ENCODE assay signal across 34 mouse cellular contexts in genomic region chrX:136927031-136927430, GRCm38 (mm10). TPM values are rescaled to one million over a fixed set of nuclear protein-coding genes. Genes with fewer than 3 reads are reported as not detected.
DNase-seq lines count a peak whose midpoint lies in the region; ATAC-seq lines count a peak whose summit lies in the region.
"Had no signal": no experiment of that assay in that cellular context is flagged by ENCODE, and none has a peak within 500 bp of the region (broad histone marks: within the 10 kb centered on the region; RNA-seq: fewer than 3 reads in every experiment).

TSS of gene H2bfm (plus strand) at chrX:136927325.

- H3K36me3 ChIP-seq in splenic B cell, adult 2 months (ENCODE audit: control insufficient read depth, insufficient read depth, low read length, poor library complexity, severe bottlenecking): no peaks in the 10 kb centered on the region
- H3K36me3 ChIP-seq: forebrain, embryonic 10.5 days; G1E; heart, embryonic 12.5 days; heart, embryonic 15.5 days; hindbrain, embryonic 10.5 days had no signal

- peak; percentile 31 for DNase-seq in CD4-positive, CD25-positive, alpha-beta regulatory T cell, adult 2 months (ENCODE audit: low read depth, low spot score)
- peak; percentile 40 for DNase-seq in CD4-positive helper T cell, adult 2 months (ENCODE audit: low read depth, low spot score)
- DNase-seq in T-cell, adult 2 months (ENCODE audit: low spot score): peak; percentile 10
- peak; percentile 8 for DNase-seq in splenic B cell, adult 2 months (ENCODE audit: low read depth, low spot score)
- no peak for DNase-seq in layer of hippocampus, adult 8-10 months (ENCODE audit: low spot score in 2 of 2)
- no peak for DNase-seq in retina, postnatal 1 day
- DNase-seq: adrenal gland, adult 8-10 months; adrenal gland, postnatal 25 days; cerebellum, adult 11-12 months; cerebellum, adult 8-10 months; cerebellum, postnatal 10 days; gastrocnemius, adult 2 months; gastrocnemius, postnatal 14 days; heart, adult 18-20 months; heart, postnatal 10 days; heart, postnatal 36 days had no signal

- no peaks in the 10 kb centered on the region for H3K27me3 ChIP-seq in splenic B cell, adult 2 months (ENCODE audit: control insufficient read depth, insufficient read depth, low read length, poor library complexity, severe bottlenecking)
- H3K27me3 ChIP-seq: forebrain, embryonic 13.5 days; heart, embryonic 12.5 days; heart, embryonic 15.5 days; Patski had no signal

- ATAC-seq in CD4-positive, CD25-positive, alpha-beta regulatory T cell, adult 4 months: no peak
- no peak for ATAC-seq in granulocyte monocyte progenitor cell, adult 5-6 weeks (replicated peaks; ENCODE audit: poor library complexity, severe bottlenecking)
- ATAC-seq: activated CD4-positive, CD25-positive, alpha-beta regulatory T cell, adult 4 months; forebrain, embryonic 13.5 days; forebrain, embryonic 16.5 days; hindbrain, postnatal 0 days; Patski had no signal

RNA-seq across cellular contexts. Expression of gene H2bfm, which starts in this region (rescaled TPM):
- polyA plus RNA-seq in CD4-positive, CD25-positive, alpha-beta regulatory T cell, adult 4 months (2017; shearing (Covaris generic)): not detected
- total RNA-seq in granulocyte monocyte progenitor cell, adult 5-6 weeks (2014; fragmentation: Nextera tagmentation): not detected in 2 replicates
- total RNA-seq in granulocyte monocyte progenitor cell, adult 5-6 weeks (2017): not detected in 2 replicates
- not detected for total RNA-seq in layer of hippocampus, adult 8-10 months (2022)
- total RNA-seq: adrenal gland, adult 8-10 months; adrenal gland, postnatal 25 days; G1E; gastrocnemius, adult 2 months; gastrocnemius, postnatal 14 days; gastrocnemius, postnatal 4 days; heart, adult 18-20 months; heart, postnatal 10 days; heart, postnatal 36 days; hindbrain, postnatal 0 days had no signal
- polyA plus RNA-seq: activated CD4-positive, CD25-positive, alpha-beta regulatory T cell, adult 4 months; brain, embryonic 14.5 days; embryonic facial prominence, embryonic 11.5 days; embryonic facial prominence, embryonic 14.5 days; forebrain, embryonic 10.5 days; forebrain, embryonic 13.5 days; forebrain, embryonic 16.5 days; G1E; heart, embryonic 12.5 days; heart, embryonic 15.5 days; hindbrain, embryonic 10.5 days; hindbrain, embryonic 14.5 days; hindbrain, postnatal 0 days; intestine, embryonic 14.5 days; Patski had no signal

Comparison
In these comparisons a context has a peak if more than half of its experiments do, and no peak if none do; other contexts are left out.
1. DNase-seq: peak in CD4-positive, CD25-positive, alpha-beta regulatory T cell, adult 2 months (single experiment), CD4-positive helper T cell, adult 2 months (single experiment), T-cell, adult 2 months (single experiment) and splenic B cell, adult 2 months (single experiment); none in layer of hippocampus, adult 8-10 months (0 of 2) and retina, postnatal 1 day (single experiment).